Mouse (Mus musculus): Measurements from ENCODE around the gene Vwa8. TPM values are rescaled to one million over a fixed set of nuclear protein-coding genes. Genes with fewer than 3 reads are reported as not detected.

Vwa8 gene
- polyA plus RNA-seq, 1 experiment from 2014 or later: 8.8 TPM

DNA sequence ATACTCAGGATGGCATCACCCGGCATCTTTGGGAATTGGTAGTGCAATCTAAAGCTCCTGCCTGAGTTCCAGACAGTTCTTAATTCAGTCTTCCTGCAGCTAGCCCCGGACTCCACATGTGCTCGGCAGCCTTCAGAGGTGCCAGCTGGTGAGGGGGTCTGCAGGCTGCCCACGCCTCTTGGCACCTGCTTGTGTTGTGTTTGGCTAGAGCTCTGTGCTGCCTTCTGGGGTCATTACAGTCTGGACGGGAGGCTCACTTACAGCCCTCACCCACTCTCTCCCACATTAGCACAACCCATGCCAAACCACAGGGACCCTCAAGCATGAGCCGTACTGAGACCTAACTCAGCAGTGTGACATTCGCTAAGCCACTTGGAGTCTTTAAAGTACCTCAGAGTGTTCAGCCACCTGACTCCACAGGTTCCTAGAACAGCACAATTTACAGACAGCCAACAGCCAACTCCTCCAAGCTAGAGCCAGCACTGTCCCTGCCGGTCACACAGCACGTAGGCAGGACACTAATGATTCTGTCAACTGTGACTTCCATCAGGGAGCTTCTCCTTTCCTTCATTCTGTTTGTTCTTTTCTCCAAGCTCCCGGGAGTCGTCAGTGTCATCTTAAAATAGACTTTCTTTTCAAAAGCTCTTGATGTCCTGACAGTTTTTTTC, 336.3 kb downstream of the Vwa8 start:
- WGBS: 60% methylated on average over 11 of the region's 11 CpGs

DNA sequence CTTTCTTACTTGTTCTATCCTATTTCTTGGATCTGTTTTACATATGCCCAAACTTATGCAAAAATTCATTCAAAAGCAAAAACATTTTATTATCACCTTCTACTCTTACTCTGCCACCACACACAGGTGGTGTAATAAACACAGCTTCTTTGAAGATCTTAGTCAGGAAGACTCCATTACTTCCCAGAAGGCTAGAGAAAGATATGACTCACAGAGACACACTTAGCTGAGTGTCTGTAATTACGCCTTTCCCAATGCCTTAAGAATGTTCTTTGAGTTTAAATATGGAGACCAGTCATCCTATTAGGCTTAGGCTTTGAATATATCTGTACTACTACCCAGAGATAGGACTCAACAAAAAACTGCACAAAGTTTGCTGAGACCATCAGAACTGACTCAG, 338.1 kb downstream of the Vwa8 start:
- H3K4me2 ChIP-seq (replicated peaks; ENCODE audit: low read depth, low read length): no peak overlapping the region
- no peak overlapping the region for H3K9ac ChIP-seq (replicated peaks; ENCODE audit: low read depth)
- H3K4me3 ChIP-seq (ENCODE audit: low read depth, low read length): no peak overlapping the region
- 88% methylated on average over 1 of the region's 1 CpGs for WGBS
- no peaks in the 10 kb centered on the region for H3K36me3 ChIP-seq (ENCODE audit: insufficient read depth, low read length)
- no peaks in the 10 kb centered on the region for H3K27me3 ChIP-seq (replicated peaks; ENCODE audit: insufficient read depth, low read length)
- H3K9me3 ChIP-seq (ENCODE audit: low read length): no peaks in the 10 kb centered on the region
- no peaks in the 10 kb centered on the region for H3K4me1 ChIP-seq (ENCODE audit: insufficient read depth, low read depth, low read length)
- no peak overlapping the region for H3K27ac ChIP-seq (ENCODE audit: low read length)
- ATAC-seq: no peak
- no peak for TF ChIP-seq EP300 (IDR thresholded peaks at IDR 0.05)
- TF ChIP-seq CTCF (IDR thresholded peaks at IDR 0.05): no peak
- no peak for DNase-seq (ENCODE audit: low spot score)

More for the DNA sequence above, 336.3 kb downstream of the Vwa8 start:
- TF ChIP-seq EP300 (IDR thresholded peaks at IDR 0.05) (no peak), CTCF (IDR thresholded peaks at IDR 0.05) (peak; percentile 17; the same call in 1 of the 2 replicates)
- H3K27me3 ChIP-seq (replicated peaks; ENCODE audit: insufficient read depth, low read length): no peaks in the 10 kb centered on the region
- H3K9ac ChIP-seq (replicated peaks; ENCODE audit: low read depth): no peak overlapping the region
- peak; percentile 46 for ATAC-seq
- H3K27ac ChIP-seq (ENCODE audit: low read length): no peak overlapping the region
- no peaks in the 10 kb centered on the region for H3K9me3 ChIP-seq (ENCODE audit: low read length)
- no peak for DNase-seq (ENCODE audit: low spot score)
- no peak overlapping the region for H3K4me2 ChIP-seq (replicated peaks; ENCODE audit: low read depth, low read length)
- H3K4me1 ChIP-seq (ENCODE audit: insufficient read depth, low read depth, low read length): no peaks in the 10 kb centered on the region
- no peak overlapping the region for H3K4me3 ChIP-seq (ENCODE audit: low read depth, low read length)
- H3K36me3 ChIP-seq (ENCODE audit: insufficient read depth, low read length): no peaks in the 10 kb centered on the region

DNA sequence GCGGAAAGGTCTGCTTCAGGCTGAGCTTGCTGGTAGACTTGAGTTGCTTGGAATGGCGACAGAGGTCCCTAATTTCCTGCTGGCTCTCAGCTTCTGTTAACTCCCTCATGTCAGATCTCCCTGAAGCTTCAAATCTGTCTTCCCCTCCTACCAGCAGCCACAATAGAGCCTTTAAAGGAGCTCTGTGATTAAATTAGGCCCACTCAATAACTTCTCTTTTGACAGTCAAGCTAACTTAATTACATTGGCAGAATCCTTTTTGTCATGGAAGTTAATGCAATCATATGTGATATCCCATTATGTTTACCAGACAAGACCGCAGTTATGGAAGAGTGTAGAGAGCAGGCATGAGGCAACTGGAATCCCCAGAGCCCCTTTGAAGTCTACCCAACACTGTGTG, 347.9 kb downstream of the Vwa8 start:
- no peak for TF ChIP-seq CTCF (IDR thresholded peaks at IDR 0.05)
- no peak for TF ChIP-seq EP300 (IDR thresholded peaks at IDR 0.05)
- Histone ChIP-seq H3K4me2 (replicated peaks; ENCODE audit: low read depth, low read length) (no peak overlapping the region), H3K36me3 (ENCODE audit: insufficient read depth, low read length) (0 out of 2 replicates have a peak, but pooled peaks cover 4% of the 10 kb centered on the region), H3K4me3 (ENCODE audit: low read depth, low read length) (no peak overlapping the region), H3K27me3 (replicated peaks; ENCODE audit: insufficient read depth, low read length) (no peaks in the 10 kb centered on the region), H3K4me1 (ENCODE audit: insufficient read depth, low read depth, low read length) (no peaks in the 10 kb centered on the region), H3K9me3 (ENCODE audit: low read length) (no peaks in the 10 kb centered on the region), H3K9ac (replicated peaks; ENCODE audit: low read depth) (no peak overlapping the region), H3K27ac (ENCODE audit: low read length) (no peak overlapping the region)
- WGBS: 66% methylated on average over 3 of the region's 3 CpGs
- no peak for DNase-seq (ENCODE audit: low spot score)
- no peak for ATAC-seq

DNA sequence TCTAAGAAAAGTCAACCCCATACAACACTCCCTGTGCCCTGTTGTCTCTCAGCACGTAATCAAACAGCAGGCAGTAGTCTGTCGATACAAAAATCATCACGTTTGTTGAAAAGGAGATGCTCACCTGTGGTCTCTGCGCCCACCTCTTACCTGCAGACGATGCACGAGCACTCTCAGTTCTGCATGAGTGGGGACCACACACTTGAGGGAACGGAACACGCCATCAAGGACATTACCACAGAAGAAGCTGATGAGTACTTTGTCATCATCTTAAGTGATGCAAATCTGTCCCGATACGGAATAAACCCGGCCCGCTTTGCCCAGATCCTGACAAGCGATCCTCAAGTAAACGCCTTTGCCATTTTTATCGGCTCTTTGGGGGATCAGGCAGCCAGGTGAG, 349.2 kb downstream of the Vwa8 start:
- TF ChIP-seq CTCF (IDR thresholded peaks at IDR 0.05): no peak
- no peak for TF ChIP-seq EP300 (IDR thresholded peaks at IDR 0.05)
- Histone ChIP-seq H3K9ac (replicated peaks; ENCODE audit: low read depth) (no peak overlapping the region), H3K9me3 (ENCODE audit: low read length) (no peaks in the 10 kb centered on the region), H3K27me3 (replicated peaks; ENCODE audit: insufficient read depth, low read length) (no peaks in the 10 kb centered on the region), H3K27ac (ENCODE audit: low read length) (no peak overlapping the region), H3K36me3 (ENCODE audit: insufficient read depth, low read length) (0 out of 2 replicates have a peak, but pooled peaks cover 4% of the 10 kb centered on the region), H3K4me2 (replicated peaks; ENCODE audit: low read depth, low read length) (no peak overlapping the region), H3K4me1 (ENCODE audit: insufficient read depth, low read depth, low read length) (peaks cover 5% of the 10 kb centered on the region; the same call in 1 of the 2 replicates), H3K4me3 (ENCODE audit: low read depth, low read length) (no peak overlapping the region)
- ATAC-seq (no peak), DNase-seq (ENCODE audit: low spot score) (no peak)
- WGBS: 91% methylated on average over 15 of the region's 15 CpGs

DNA sequence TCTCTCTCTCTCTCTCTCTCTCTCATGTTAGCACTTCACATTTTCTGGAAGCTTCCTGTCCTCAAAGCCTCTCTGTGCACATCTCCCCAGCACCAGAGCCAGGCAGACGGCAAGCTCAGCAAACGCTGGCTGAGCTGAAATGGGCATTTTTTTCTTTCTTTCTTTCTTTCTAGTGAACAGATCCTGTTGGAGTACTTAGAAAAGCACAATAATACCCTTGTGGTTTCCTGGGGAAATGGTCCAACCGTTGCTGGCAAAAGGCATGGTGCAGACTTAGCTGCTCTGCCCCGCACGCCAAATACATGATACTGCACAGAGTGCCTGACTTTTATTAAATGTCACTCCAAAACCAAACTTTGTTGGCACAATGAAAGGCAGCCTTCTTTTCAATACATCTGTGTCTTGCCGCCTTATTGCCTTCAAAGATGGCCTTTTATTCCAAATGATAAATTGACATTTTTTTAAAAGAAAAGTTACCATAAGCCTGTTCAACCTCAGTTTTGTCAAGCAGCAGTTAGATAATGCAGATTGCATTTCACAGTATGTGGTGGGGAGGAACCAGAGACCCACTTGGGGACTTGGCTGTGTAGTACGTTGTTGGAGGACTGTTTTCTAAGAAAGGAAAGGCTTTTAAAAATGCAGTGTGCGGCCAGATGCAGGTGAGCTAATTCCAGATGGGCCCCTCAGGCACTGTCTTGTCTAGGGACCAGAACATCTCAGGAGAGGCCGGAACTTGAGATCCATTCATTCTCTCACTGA, 351.5 kb downstream of the Vwa8 start:
- WGBS: 67% methylated on average over 9 of the region's 9 CpGs
- peaks cover 9% of the 10 kb centered on the region; the same call in 1 of the 2 replicates for H3K4me1 ChIP-seq (ENCODE audit: insufficient read depth, low read depth, low read length)
- ATAC-seq: no peak
- H3K9me3 ChIP-seq (ENCODE audit: low read length): no peaks in the 10 kb centered on the region
- no peak overlapping the region for H3K9ac ChIP-seq (replicated peaks; ENCODE audit: low read depth)
- no peak overlapping the region for H3K4me3 ChIP-seq (ENCODE audit: low read depth, low read length)
- DNase-seq (ENCODE audit: low spot score): no peak
- no peak for TF ChIP-seq CTCF (IDR thresholded peaks at IDR 0.05)
- TF ChIP-seq EP300 (IDR thresholded peaks at IDR 0.05): no peak
- H3K27ac ChIP-seq (ENCODE audit: low read length): no peak overlapping the region
- no peak overlapping the region for H3K4me2 ChIP-seq (replicated peaks; ENCODE audit: low read depth, low read length)
- H3K27me3 ChIP-seq (replicated peaks; ENCODE audit: insufficient read depth, low read length): no peaks in the 10 kb centered on the region
- H3K36me3 ChIP-seq (ENCODE audit: insufficient read depth, low read length): 0 out of 2 replicates have a peak, but pooled peaks cover 4% of the 10 kb centered on the region

DNA sequence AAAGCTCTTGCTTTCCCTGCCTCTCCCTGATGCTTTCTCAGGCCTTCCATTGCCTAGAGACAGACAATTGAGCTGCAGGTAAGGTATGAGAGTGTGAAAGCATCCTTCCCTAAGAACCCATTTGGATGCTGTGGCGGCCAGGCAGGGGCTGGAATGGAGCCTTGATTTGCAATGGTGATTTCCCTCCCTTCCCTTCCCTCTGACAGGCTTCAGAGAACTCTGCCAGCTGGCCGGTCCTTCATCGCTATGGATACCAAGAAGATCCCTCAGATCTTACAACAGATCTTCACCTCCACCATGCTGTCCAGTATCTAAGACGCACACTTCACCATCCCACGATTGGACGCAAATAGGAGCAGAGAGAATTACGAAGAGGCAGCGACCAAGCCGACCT, 352.0 kb downstream of the Vwa8 start:
- Histone ChIP-seq H3K27ac (ENCODE audit: low read length) (no peak overlapping the region), H3K4me2 (replicated peaks; ENCODE audit: low read depth, low read length) (no peak overlapping the region), H3K27me3 (replicated peaks; ENCODE audit: insufficient read depth, low read length) (no peaks in the 10 kb centered on the region), H3K9ac (replicated peaks; ENCODE audit: low read depth) (no peak overlapping the region), H3K9me3 (ENCODE audit: low read length) (no peaks in the 10 kb centered on the region), H3K36me3 (ENCODE audit: insufficient read depth, low read length) (0 out of 2 replicates have a peak, but pooled peaks cover 4% of the 10 kb centered on the region), H3K4me1 (ENCODE audit: insufficient read depth, low read depth, low read length) (peaks cover 13% of the 10 kb centered on the region; the same call in 1 of the 2 replicates), H3K4me3 (ENCODE audit: low read depth, low read length) (no peak overlapping the region)
- TF ChIP-seq CTCF (IDR thresholded peaks at IDR 0.05): no peak
- TF ChIP-seq EP300 (IDR thresholded peaks at IDR 0.05): no peak
- ATAC-seq: no peak
- 94% methylated on average over 9 of the region's 9 CpGs for WGBS
- DNase-seq (ENCODE audit: low spot score): no peak
